Mouse (Mus musculus): ENCODE results near the gene Ctnna2.

The Ctnna2 gene

GRCm38 (mm10) chr6:77175764-77176163 is 803.7 kb downstream of the Ctnna2 start:
- in situ Hi-C loops (cut with MboI, MseI), result no loop called here

GRCm38 (mm10) chr6:77157028-77157427 is 822.5 kb downstream of the Ctnna2 start:
- in situ Hi-C loops (cut with MboI, MseI), result no loop called here

GRCm38 (mm10) chr6:77139306-77139920 is 840.1 kb downstream of the Ctnna2 start:
- in situ Hi-C loops (cut with MboI, MseI), result no loop called here

GRCm38 (mm10) chr6:77120926-77121325 is 858.6 kb downstream of the Ctnna2 start:
- in situ Hi-C loops (cut with MboI, MseI), result no loop called here

- in situ Hi-C loops (cut with MboI, MseI), result no loop called here
Measured at GRCm38 (mm10) chr6:77120510-77120909, 859.0 kb downstream of the Ctnna2 start.

- in situ Hi-C loops (cut with MboI, MseI), result no loop called here
Measured at GRCm38 (mm10) chr6:77109095-77109945, 870.2 kb downstream of the Ctnna2 start.

GRCm38 (mm10) chr6:77101047-77101446 is 878.5 kb downstream of the Ctnna2 start:
- in situ Hi-C loops (cut with MboI, MseI), result no loop called here

GRCm38 (mm10) chr6:77098540-77098939 is 881.0 kb downstream of the Ctnna2 start:
- in situ Hi-C loops (cut with MboI, MseI), result no loop called here

GRCm38 (mm10) chr6:77075396-77076376 is 903.8 kb downstream of the Ctnna2 start:
- in situ Hi-C loops (cut with MboI, MseI), result no loop called here

- in situ Hi-C loops (cut with MboI, MseI), result no loop called here
Measured at GRCm38 (mm10) chr6:77069595-77069994, 909.9 kb downstream of the Ctnna2 start.

- in situ Hi-C loops (cut with MboI, MseI), result no loop called here
Measured at GRCm38 (mm10) chr6:77050690-77051089, 928.8 kb downstream of the Ctnna2 start.

GRCm38 (mm10) chr6:77050193-77050592 is 929.3 kb downstream of the Ctnna2 start:
- in situ Hi-C loops (cut with MboI, MseI), result no loop called here

GRCm38 (mm10) chr6:77047568-77047967 is 931.9 kb downstream of the Ctnna2 start:
- in situ Hi-C loops (cut with MboI, MseI), result no loop called here

GRCm38 (mm10) chr6:77025066-77025465 is 954.4 kb downstream of the Ctnna2 start:
- in situ Hi-C loops (cut with MboI, MseI), result no loop called here

- in situ Hi-C loops (cut with MboI, MseI), result no loop called here
Measured at GRCm38 (mm10) chr6:77013194-77013593, 966.3 kb downstream of the Ctnna2 start.

- in situ Hi-C loops (cut with MboI, MseI), result no loop called here
Measured at GRCm38 (mm10) chr6:77011001-77011400, 968.5 kb downstream of the Ctnna2 start.

- in situ Hi-C loops (cut with MboI, MseI), result no loop called here
Measured at GRCm38 (mm10) chr6:76992128-76992527, 987.4 kb downstream of the Ctnna2 start.

GRCm38 (mm10) chr6:76984773-76985172 is 994.7 kb downstream of the Ctnna2 start:
- in situ Hi-C loops (cut with MboI, MseI), result no loop called here

GRCm38 (mm10) chr6:76981651-76982050 is 997.8 kb downstream of the Ctnna2 start:
- in situ Hi-C loops (cut with MboI, MseI), result no loop called here

GRCm38 (mm10) chr6:76979247-76979850 is 1000.1 kb downstream of the Ctnna2 start:
- in situ Hi-C loops (cut with MboI, MseI), result no loop called here

GRCm38 (mm10) chr6:76977817-76978216 is 1001.7 kb downstream of the Ctnna2 start:
- in situ Hi-C loops (cut with MboI, MseI), result no loop called here
